Mouse (Mus musculus) T-helper 1 cell (primary cell): Measurements from ENCODE around the gene Clca4b.
"Not testable (repeated sequence)": the region's sequence is repeated elsewhere in the genome, so short reads cannot be mapped to it uniquely, and the experiment has no call there.

Source experiments
- in situ Hi-C: fragments of 300-600 bp; cut with MboI, MseI; formaldehyde crosslinking; loops from one replicate; pipeline ENCODE4 v1.15.1; 2025; ENCODE audit warnings: high pct_unique_total_duplicates

Gene Clca4b

DNA sequence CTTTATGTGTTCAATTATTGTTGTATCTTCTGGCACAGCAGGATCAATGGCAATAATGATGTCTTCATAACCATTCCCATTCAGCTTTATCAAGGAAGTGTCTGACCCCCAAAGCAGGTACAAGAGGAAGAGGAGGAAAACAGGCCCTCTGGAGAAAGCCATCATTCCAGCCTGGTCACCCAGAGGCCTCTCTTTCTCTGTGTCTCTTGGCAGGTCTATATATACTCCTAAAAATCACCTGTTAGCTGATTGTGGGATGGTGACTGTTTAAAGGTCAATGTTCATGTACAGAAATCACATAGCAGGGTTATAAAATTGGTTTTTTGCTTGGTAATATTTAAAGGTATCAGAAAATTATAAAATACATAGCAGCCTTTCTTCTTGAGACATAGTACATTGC lies at the start of gene Clca4b:
TSS of gene Clca4b (minus strand) at position 195 of the 400 bp plus-strand sequence.
- in situ Hi-C loops, result no loop called here

DNA sequence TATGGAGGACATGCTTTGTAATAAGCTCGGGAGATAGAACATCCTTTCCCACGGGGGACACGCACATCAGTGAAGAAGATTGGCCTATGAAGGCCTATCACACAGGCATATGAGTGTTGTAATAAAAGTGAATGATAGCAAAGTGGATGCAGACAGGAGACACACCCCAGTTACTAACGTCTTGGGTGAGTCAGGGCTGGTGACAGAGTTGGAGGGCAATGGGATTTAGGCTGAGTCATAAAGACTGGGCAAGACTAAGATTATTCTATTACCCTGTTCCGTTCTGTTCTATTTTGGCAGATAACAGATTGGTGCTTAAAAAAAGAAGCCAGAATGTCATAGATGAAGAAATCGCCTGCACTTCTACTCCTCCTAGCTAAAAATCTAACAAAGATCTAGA lies 48.2 kb upstream of the Clca4b start:
- in situ Hi-C loops, result no loop called here

DNA sequence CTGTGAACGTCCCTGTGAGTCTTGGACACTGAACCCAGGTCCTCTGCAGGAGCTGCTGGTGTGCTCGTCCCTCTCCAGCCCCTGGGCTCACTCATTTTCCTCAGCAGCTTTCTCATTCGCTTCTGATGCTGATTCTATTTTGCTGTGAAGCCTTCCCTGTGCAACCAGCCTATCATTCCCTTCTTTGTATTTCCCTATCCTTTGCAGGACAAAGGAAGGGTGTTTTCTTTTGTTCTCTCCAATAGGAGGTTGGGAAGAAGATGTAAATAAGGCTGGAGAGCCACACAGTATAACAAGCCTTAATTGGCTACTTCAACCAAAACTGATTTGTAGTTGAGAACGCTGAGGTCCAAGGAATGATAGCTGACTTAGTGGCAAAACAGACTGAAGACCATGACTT lies 45.3 kb upstream of the Clca4b start:
- in situ Hi-C loops, result no loop called here

DNA sequence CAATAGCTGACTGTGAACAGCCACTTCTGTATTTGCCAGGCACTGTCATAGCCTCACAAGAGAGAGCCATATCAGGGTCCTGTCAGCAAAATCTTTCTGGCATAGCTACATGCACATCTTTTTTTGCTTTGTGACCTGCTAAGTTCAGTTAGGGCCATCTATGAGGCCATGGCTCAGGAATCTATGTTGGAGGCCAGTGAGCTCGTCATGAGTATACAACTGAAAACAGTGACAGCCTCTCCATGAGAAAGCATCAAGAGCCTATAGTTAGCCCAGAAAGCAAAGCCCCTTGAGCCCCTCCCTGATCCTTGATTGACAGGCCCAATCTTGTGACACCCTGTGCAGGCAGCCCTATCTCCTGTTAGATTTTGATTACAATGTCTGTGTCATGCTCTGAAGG lies 43.8 kb upstream of the Clca4b start:
- in situ Hi-C loops, result no loop called here

DNA sequence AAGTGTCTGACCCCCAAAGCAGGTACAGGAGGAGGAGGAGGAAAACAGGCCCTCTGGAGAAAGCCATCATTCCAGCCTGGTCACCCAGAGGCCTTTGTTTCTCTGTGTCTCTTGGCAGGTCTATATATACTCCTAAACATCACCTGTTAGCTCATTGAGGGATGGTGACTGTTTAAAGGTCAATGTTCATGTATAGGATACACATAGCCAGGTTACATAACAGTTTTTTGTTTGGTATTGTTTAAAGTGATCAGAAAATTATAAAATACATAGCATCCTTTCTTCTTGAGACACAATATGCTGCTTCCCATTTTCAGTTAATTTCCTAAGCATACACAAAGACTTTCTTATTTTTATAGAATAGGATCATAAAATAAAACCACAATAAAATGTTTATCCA lies 42.6 kb upstream of the Clca4b start, which contains the start of gene Clca4a:
TSS of gene Clca4a (minus strand) at position 101 of the 400 bp plus-strand sequence.
- in situ Hi-C loops, result no loop called here

DNA sequence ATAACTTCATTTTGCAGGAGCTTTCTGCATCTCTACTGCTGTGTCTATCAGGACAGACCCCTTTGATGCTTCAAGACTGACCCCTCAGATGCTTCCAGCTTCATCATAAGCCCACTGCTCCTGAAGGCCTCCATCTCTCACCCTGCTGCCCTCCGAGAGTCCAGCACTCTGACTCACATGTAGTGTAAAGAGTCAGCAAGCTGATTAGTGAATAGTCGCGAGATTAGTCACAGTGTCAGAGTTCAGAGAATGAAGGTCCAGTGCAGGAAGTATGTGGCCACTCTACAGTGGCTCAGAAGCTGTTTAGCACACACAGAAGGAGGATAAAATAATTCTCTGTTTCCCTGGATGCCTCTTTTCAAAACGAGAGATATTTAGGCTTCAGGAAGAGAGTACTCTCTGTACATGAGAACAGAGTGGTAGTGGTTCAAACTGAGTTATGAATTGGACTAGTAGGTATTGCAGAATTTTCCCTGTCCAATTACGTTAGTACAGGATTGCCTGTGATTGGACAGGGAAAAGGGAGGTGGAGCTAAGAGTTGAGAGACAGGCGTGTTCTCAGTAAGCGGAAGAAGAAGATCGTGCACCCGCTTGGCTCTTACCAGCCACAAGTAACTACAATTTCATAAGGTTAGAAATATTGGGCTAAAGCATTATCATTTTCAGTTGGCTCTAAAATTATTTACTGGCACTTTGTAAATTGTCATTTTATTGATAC lies 39.4 kb upstream of the Clca4b start:
- in situ Hi-C loops, result no loop called here

DNA sequence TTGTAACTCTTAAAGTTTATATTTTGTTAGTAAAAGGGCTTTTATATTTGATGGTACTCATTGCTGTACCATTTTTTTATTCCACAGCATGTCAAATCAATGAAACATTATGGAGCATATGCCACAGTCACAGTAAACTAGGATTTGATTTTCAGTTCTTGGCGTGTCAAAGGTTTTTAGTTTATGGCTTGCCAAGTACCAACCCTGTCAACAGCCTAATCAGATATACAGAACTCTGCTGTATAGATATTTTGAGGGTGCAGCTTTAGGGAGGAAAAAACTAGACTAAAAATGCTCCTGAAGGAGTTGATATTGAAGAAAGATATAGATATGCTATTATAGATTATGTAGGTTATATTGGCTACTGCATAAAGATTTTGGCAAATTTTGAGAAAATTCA lies 37.4 kb upstream of the Clca4b start:
- in situ Hi-C loops, result no loop called here

DNA sequence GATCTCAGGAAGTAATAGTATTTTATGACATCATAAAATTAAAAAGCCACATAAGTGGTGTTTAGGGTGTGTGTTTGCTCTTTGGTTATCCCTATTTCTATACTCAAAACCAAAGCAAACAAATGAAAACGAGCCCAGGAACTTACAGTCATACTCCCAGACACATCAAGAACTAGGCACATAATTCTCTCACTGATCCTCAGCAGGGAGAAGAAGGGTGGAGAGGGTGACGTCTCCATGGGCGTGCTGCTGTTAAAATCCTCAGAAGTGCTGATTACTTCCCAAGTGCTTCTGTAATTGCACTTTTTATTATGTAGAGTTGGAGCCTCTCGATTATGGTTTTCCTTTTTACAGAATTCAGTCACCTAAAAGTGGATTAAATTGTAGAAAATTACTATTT lies 33.7 kb upstream of the Clca4b start:
- in situ Hi-C loops, result no loop called here

DNA sequence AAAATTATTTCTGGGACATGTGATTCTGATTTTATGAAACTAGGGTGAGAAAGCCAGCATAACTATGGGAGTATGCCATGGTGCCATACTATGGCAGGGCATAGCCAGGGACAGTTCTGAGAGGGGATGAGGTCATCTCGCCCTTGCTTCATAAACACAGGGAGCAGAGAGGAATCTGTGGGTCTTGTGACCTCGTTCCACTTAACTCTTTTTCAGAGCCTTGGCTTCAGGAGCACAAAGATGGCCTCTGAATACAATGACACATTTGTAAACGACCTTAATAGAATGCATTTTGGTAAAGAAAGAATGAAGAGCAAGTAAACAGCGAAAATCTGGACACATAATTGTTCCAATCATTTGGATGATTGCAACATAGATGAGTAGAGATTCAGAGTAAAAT lies 18.5 kb upstream of the Clca4b start:
- in situ Hi-C loops, result no loop called here

DNA sequence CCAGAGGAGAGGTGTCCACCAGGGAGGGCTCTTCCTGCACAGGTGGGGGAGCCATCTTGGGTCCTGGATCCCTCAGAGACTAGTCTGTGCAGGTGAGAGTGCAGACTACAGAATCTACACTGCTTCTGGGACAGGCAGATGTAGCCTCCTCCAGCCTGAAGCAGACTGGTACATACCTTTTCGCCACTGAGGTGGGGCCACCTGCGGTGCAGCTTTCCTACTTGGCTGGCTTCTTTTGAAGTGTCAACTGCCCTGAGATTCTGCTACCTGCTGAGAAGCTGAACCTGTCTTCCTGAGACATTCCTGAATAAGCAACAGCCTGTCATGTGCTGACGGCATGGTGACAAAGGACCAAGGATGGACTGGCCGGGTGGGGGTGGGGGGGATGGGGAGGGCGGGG lies 15.0 kb upstream of the Clca4b start:
- in situ Hi-C loops, result not testable (repeated sequence)

DNA sequence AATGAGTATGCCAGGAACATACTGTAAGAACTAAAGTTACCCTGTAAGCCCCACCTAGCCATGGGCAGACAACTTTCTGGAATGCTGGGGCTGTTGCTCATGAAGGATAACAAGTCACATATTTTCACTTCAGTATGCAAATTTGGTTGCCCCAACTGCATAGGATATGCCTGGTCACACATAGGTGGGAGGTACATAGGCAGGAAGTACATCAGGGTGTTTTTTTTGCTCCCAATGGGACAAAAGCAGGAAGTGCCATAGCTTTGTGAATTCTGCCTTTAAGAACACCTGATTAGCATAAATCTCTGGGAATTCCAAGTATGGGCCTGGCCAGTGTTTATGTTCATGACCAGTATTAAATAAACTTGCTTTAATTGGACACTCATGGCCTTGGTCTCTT lies 1.3 kb upstream of the Clca4b start:
- in situ Hi-C loops, result not testable (repeated sequence)

DNA sequence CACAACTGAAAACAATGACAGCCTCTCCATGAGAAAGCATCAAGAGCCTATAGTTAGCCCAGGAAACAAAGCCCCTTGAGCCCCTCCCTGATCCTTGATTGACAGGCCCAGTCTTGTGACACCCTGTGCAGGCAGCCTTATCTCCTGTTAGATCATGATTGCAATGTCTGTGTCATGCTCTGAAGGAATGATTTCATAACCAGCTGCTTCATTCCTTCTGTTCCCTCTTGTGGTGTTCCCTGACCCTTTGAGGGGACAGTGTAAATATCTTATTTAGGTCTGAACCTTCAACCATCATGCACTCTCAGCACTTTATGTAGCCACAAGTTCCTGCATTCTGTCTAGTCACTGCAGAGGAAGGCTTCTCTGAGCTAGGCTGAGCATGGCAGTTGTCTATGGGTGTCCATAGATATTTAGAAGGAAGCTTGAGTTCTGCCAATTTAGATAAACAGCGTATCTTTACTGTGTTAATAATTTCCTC lies 722 bp upstream of the Clca4b start:
- in situ Hi-C loops, result no loop called here

DNA sequence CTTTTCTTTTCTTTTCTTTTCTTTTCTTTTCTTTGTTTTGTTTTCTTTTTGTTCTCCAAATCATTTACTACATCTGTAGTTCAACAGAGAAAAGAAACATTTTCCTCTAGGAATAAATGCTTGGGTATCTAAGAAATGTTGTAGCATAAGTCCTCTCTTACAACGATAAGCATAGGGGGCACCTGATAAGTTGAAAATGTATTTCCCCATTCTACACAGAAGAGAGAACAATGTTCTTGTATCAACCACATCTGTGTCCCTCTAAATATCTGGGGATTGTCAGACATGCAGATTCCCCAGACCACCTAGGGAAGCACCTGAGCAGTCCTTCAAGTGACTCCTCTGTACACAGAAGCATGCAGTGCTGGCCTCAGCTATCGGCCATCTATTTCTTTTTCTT lies 18.3 kb downstream of the Clca4b start:
- in situ Hi-C loops, result no loop called here

DNA sequence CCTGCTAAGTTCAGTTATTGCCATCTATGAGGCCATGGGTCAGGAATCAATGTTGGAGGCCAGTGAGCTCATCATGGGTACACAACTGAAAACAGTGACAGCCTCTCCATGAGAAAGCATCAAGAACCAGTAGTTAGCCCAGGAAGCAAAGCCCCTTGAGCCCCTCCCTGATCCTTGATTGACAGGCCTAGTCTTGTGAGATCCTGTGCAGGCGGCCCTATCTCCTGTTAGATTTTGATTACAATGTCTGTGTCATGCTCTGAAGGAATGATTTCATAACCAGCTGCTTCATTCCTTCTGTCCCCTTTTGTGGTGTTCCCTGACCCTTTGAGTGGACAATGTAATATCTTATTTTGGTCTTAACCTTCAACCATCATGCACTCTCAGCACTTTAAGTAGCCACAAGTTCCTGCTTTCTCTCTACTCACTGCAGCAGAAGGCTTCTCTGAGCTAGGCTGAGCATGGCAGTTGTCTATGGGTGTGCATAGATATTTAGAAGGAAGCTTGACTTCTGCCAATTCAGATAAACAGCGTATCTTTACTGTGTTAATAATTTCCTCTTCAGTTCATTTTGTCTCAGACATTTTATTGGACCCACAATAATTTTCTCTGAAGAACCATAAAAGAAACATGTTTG lies 35.2 kb downstream of the Clca4b start:
- in situ Hi-C loops, result no loop called here

DNA sequence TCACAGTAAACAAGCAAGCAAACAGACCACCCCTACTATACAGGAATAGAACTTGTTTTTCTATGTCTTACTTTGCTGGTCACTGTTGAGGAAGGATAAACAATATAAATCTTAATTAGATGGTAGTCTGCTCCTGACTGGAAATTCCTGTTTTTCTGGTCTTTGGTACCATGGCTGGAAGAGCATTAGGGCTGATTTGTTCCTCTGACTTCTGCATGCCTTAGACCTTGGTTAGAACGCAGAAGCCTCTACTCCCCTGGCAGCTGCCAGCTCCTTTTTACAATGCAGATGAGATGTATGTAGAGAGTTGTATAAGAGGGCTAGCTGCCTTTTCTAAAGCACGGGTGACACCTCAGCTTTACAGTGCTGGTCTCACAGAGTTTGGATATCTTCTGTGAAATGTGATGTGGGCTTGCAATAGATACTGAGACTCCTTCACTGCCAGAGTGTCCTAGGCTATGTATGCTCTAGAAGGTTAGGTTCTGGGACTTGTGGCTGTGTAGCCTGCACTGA lies 42.0 kb downstream of the Clca4b start:
- in situ Hi-C loops, result no loop called here

DNA sequence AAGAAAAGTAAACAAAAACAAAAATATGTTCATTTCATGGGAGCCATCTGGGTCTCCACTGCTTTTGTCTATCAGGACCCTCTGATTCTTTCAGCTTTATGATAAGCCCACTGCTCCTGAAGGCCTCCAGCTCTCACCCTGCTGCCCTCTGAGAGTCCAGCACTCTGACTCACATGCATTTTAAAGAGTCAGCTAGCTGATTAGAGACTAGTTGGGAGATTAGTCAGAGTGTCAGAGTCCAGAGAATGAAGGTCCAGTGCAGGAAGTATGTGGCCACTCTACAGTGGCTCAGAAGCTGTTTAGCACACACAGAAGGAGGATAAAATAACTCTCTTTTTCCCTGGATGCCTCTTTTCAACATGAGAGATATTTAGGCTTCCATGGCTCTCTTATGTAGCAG lies 45.4 kb downstream of the Clca4b start:
- in situ Hi-C loops, result no loop called here

DNA sequence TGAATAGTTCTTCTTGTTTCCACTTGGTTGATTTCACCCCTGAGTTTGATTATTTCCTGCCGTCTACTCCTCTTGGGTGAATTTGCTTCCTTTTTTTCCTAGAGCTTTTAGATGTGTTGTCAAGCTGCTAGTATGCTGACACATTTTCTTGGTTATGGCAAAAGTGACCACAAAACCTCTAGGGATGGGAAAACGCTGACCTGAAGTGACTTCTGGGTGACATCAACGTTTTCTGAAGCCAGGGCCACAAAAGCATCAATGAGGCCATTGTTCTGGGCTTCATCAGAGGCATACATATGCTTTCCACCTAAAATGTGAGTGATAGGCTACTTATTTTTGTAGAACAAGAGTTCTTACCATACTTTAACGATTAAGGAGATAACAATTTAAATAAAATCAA lies 60.3 kb downstream of the Clca4b start:
- in situ Hi-C loops, result not testable (repeated sequence)
